Mouse (Mus musculus) kidney, postnatal 0 days (tissue): Measurements from ENCODE around the gene Gon4l. TPM values are rescaled to one million over a fixed set of nuclear protein-coding genes. Genes with fewer than 3 reads are reported as not detected.
A peak's percentile ranks its signal among the peaks of the same experiment; 100 is the strongest.

Experiments used
- ATAC-seq: fragments of 200-750 bp; cut with Nextera tagmentation; replicated peaks from 2 replicates; pipeline ENCODE4 v1.8.0; 2017; ENCODE audit warnings: low read depth, moderate number of reproducible peaks, moderate TSS enrichment, moderate library complexity; ENCODE audit not compliant: low FRiP score
- DNase-seq: peaks from one replicate; pipeline ENCODE4 v3.0.0-alpha.2; 2016; ENCODE audit warnings: low spot score
- H3K27ac ChIP-seq: fragments of 300-500 bp; sonication (generic); 2 replicates; pipeline ENCODE4 v1.5.1; 2014; ENCODE audit warnings: mild to moderate bottlenecking
- H3K27me3 ChIP-seq: fragments of 300-500 bp; sonication (generic); 2 replicates; pipeline ENCODE4 v1.6.1; 2014; ENCODE audit warnings: low read length, mixed read lengths; ENCODE audit not compliant: insufficient read depth
- H3K36me3 ChIP-seq: fragments of 300-500 bp; sonication (generic); 2 replicates; pipeline ENCODE4 v1.6.1; 2014; ENCODE audit warnings: low read length, mixed read lengths; ENCODE audit not compliant: insufficient read depth
- H3K4me1 ChIP-seq: fragments of 300-500 bp; sonication (generic); replicated peaks from 2 replicates; pipeline ENCODE4 v1.6.1; 2014; ENCODE audit warnings: antibody characterized with exemption, low read length, mixed read lengths; ENCODE audit not compliant: insufficient read depth
- H3K4me2 ChIP-seq: fragments of 300-500 bp; sonication (generic); 2 replicates; pipeline ENCODE4 v1.6.1; 2014; ENCODE audit warnings: mild to moderate bottlenecking, low read length, moderate library complexity, mixed read lengths
- H3K4me3 ChIP-seq: fragments of 300-500 bp; sonication (generic); replicated peaks from 2 replicates; pipeline ENCODE4 v1.5.1; 2014; ENCODE audit warnings: low read depth, low read length
- H3K9ac ChIP-seq: fragments of 300-500 bp; sonication (generic); 2 replicates; pipeline ENCODE4 v1.6.1; 2014; ENCODE audit warnings: low read depth, low read length
- H3K9me3 ChIP-seq: fragments of 300-500 bp; sonication (generic); replicated peaks from 2 replicates; pipeline ENCODE4 v1.6.1; 2016; ENCODE audit warnings: low read length, inconsistent platforms, mixed read lengths
- CTCF ChIP-seq: IDR thresholded peaks from 2 replicates; pipeline ENCODE4 v1.5.1; 2016; ENCODE audit warnings: antibody characterized with exemption, low read depth, mild to moderate bottlenecking, moderate library complexity
- WGBS: fragments of 180-500 bp; shearing (Covaris S2); extraction: QIAGEN DNeasy Blood & Tissue Kit; methylation state at CpG from one replicate; pipeline ENCODE4 v1.1.7; 2014; 5-methylcytosine and 5-hydroxymethylcytosine counted together
- polyA plus RNA-seq: library from polyadenylated mRNA; unstranded; fragments of >200 nt; fragmentation: Nextera tagmentation; extraction: Ambion mirVana; gene quantifications from 2 replicates; pipeline ENCODE4 v1.2.1, GENCODE M21; 2015

Gon4l gene
- polyA plus RNA-seq, 1 experiment from 2014 or later: 6.0 TPM

DNA sequence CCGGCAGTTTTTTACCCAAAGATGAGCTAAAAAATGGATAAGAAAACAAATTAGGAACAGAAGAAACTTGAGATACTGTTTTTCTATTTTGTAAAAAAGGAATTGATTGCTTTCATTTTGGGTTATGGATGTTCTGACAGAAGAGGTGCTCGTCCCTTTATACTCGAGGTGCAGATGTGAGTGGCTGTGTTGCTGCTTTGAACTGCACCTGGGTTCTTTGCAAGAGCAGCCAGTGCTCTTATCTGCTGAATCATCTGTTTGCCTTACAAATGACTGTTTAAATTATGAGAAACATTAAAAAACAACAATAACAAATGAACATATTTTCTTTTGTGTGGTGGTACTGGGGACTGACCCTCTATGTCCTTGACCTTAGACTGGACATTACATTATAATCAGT lies 94.5 kb downstream of the Gon4l start:
- 79% methylated on average over 3 of the region's 3 CpGs for WGBS
- peaks cover 77% of the 10 kb centered on the region for H3K36me3 ChIP-seq
- H3K9ac ChIP-seq: no peak overlapping the region

DNA sequence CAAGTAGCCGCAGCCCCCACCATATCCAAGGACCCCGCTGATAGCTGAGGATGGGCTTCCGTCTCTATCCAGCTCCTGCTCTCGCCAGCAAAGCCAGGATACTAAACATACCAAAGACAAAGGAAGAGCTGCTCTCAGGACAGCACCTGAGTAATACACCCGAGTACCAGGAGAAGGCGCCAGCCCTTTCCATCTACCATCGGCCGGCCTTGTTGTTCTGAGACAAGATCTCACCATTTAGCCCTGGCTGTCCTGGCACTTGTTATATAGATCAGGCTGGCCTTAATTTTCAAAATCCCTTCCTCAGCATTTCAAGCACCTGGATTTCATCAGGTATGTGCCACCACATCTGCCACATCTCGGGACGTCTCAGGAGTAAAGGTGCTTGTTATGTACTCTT lies 104.0 kb downstream of the Gon4l start:
- DNase-seq: no peak
- H3K36me3 ChIP-seq: peaks cover 32% of the 10 kb centered on the region
- H3K4me2 ChIP-seq: no peak overlapping the region
- TF ChIP-seq CTCF: no peak
- WGBS: 96% methylated on average over 10 of the region's 10 CpGs
- no peak overlapping the region for H3K4me3 ChIP-seq
- H3K9ac ChIP-seq: no peak overlapping the region
- H3K9me3 ChIP-seq: no peaks in the 10 kb centered on the region
- no peaks in the 10 kb centered on the region for H3K27me3 ChIP-seq
- ATAC-seq: no peak
- no peak overlapping the region for H3K27ac ChIP-seq
- H3K4me1 ChIP-seq: no peaks in the 10 kb centered on the region

More for the DNA sequence above, 94.5 kb downstream of the Gon4l start:
- DNase-seq (no peak), ATAC-seq (no peak)
- Histone ChIP-seq H3K4me1 (no peaks in the 10 kb centered on the region), H3K27ac (no peak overlapping the region), H3K9me3 (no peaks in the 10 kb centered on the region), H3K4me3 (no peak overlapping the region), H3K4me2 (no peak overlapping the region), H3K27me3 (no peaks in the 10 kb centered on the region)
- no peak for TF ChIP-seq CTCF

DNA sequence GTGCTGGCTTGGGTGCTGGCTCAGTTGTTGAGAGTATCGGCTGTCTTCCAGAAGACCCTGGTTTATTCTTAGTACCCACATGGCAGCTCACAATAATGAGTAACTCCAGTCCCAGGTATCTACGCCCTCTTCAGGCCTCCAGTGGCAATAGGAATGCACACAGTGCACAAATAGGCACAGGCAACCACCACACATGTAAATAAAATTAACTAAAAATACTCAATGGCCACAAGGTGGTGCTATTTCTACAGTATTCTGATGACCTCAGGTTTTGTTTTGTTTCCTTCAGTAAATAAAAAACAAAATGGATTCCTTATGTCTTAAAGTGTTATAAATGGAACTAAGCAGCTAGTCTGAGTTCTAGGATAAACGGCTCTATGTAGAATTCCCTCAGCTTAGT lies 104.7 kb downstream of the Gon4l start:
- Histone ChIP-seq H3K4me3 (no peak overlapping the region), H3K27ac (no peak overlapping the region), H3K9ac (no peak overlapping the region), H3K36me3 (peaks cover 27% of the 10 kb centered on the region), H3K27me3 (no peaks in the 10 kb centered on the region), H3K4me2 (no peak overlapping the region), H3K4me1 (no peaks in the 10 kb centered on the region), H3K9me3 (no peaks in the 10 kb centered on the region)
- TF ChIP-seq CTCF: peak; percentile 79
- DNase-seq (peak; percentile 90), ATAC-seq (peak; percentile 62; the same call in 1 of the 2 replicates)
- 72% methylated on average over 3 of the region's 3 CpGs for WGBS

DNA sequence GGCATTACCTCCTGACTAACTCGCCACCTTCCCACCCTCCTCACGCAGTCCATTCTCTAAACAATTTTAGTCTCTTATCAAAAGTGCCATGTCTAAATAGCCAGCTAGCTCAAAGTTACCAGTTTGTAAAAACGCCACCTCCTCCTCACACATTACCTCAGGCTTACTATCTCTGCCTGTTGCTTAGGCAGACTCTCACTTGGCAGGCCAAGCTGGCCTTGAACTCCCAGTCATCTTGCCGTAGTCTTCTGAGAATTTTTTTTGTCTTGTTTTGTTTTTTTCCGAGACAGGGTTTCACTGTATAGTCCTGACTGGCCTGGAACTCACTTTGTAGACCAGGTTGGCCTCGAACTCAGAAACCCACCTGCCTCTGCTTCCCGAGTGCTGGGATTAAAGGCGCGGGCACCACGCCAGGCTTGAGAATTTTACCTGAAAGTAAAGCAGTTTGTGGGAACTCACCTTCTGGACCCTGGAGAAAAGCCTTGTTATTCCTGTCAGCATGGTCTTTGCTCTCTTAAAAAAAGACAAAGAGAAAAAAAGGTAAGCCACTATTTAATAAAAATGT lies 107.4 kb downstream of the Gon4l start:
- WGBS: 94% methylated on average over 10 of the region's 10 CpGs
- DNase-seq (no peak), ATAC-seq (no peak)
- no peaks in the 10 kb centered on the region for H3K9me3 ChIP-seq
- peaks cover 22% of the 10 kb centered on the region for H3K36me3 ChIP-seq
- no peak for TF ChIP-seq CTCF
- H3K27me3 ChIP-seq: no peaks in the 10 kb centered on the region
- H3K9ac ChIP-seq: no peak overlapping the region
- H3K4me2 ChIP-seq: no peak overlapping the region
- H3K4me3 ChIP-seq: no peak overlapping the region
- no peaks in the 10 kb centered on the region for H3K4me1 ChIP-seq
- no peak overlapping the region for H3K27ac ChIP-seq

DNA sequence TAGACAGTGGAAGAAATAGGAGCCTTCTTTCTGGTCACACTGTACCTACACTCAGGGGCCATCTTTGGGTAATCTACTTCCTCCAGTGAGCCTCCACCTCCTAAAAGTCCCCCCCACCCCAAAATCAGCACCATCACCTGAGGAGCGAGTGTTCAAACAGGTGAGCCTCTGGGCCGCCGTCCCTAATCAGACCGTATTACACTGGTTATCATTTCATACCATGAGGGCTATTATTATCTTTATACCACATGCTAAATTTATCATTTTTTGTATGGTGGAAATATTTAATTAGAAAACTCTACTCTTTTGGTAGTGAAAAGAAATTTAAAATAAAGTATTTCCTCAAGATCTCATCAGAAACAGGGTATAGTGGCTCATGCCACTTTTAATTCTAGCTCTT lies 109.1 kb downstream of the Gon4l start:
- H3K9me3 ChIP-seq: no peaks in the 10 kb centered on the region
- H3K27ac ChIP-seq: no peak overlapping the region
- 88% methylated on average over 4 of the region's 4 CpGs for WGBS
- H3K4me1 ChIP-seq: peaks cover 3% of the 10 kb centered on the region; the same call in 1 of the 2 replicates
- no peak overlapping the region for H3K4me2 ChIP-seq
- no peaks in the 10 kb centered on the region for H3K27me3 ChIP-seq
- ATAC-seq (no peak), DNase-seq (no peak)
- H3K36me3 ChIP-seq: peaks cover 20% of the 10 kb centered on the region
- H3K9ac ChIP-seq: no peak overlapping the region
- no peak overlapping the region for H3K4me3 ChIP-seq
- no peak for TF ChIP-seq CTCF

DNA sequence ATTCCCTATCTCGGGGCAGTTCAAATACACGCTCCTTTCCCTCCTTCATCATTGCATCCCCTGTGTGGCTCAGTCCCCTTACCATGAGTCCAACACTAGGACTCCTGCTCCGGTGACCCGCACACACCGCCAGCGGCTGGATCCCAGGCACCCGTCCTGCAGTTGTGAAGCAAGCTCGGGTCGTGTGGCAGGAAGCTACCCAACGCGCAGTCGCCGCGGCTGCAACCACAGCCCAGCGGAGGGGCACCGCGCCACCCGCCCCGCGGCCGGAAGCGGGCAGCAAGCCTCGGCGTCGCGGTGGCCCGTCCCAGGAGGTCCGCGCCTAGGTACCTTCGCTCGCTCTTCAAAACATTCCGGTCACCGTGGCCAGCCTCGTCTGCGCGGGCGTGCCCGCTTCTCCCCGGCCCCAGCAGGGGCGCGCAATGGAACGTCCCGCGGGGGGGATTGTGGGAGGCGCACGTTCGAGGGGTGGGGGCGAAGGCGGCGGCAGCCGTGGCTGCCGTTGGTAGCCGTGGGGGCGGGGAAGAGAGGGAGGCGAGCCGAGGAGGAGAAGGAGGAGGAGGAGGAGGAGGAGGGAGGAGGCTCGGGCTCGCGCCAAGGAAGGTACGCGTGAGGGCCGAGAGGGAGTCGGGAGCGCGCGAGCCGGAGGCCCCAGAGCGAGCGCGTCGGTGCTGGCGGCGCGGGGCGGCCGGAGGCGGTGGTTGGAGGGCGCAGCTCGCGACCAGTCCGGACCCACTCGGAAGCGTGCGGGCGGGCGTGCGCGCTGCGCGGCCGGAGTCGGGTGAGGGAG lies 115.0 kb downstream of the Gon4l start:
- Histone ChIP-seq H3K27me3 (no peaks in the 10 kb centered on the region), H3K36me3 (no peaks in the 10 kb centered on the region), H3K4me1 (peaks cover 6% of the 10 kb centered on the region; the same call in 1 of the 2 replicates), H3K4me3 (peak overlapping the region; percentile 91), H3K27ac (peak overlapping the region; percentile 99), H3K4me2 (peak overlapping the region; percentile 71), H3K9me3 (no peaks in the 10 kb centered on the region), H3K9ac (peak overlapping the region; percentile 80)
- TF ChIP-seq CTCF: no peak
- peak; percentile 90 for ATAC-seq
- DNase-seq: peak; percentile 96
- 0% methylated on average over 65 of the region's 92 CpGs for WGBS
